Mouse (Mus musculus) ES-CJ7 (cell line): ENCODE measurements around the gene Lrrc8e.
A peak's percentile ranks its signal among the peaks of the same experiment; 100 is the strongest.

Source experiments
- DNase-seq: peaks from one replicate; pipeline ENCODE4 v3.0.0; 2011; ENCODE audit warnings: low read depth, low spot score

The Lrrc8e gene

DNA sequence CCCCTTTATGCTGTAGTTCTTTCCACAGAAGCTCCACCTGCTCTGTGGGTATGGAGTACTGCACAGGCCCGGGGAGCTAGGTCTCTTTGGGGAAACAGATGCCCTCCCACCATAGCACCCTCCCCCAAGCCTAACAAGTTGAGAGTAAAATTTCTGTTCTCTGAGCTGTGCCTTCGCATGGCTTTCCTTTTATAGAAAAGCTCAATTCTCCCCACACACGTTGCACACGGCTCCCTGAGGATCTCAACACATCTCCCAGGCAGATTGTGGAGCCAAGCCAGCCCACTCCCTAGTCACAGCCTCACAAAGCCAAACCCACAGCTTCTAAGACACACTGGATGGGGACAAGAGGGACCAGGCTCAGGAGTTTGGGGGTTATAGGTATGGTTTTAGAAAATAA, 30.3 kb downstream of the Lrrc8e start:
- no peak for DNase-seq

- no peak for DNase-seq
Observed at GRCm38 (mm10) chr8:4257350-4257749, 30.7 kb downstream of the Lrrc8e start.

DNA sequence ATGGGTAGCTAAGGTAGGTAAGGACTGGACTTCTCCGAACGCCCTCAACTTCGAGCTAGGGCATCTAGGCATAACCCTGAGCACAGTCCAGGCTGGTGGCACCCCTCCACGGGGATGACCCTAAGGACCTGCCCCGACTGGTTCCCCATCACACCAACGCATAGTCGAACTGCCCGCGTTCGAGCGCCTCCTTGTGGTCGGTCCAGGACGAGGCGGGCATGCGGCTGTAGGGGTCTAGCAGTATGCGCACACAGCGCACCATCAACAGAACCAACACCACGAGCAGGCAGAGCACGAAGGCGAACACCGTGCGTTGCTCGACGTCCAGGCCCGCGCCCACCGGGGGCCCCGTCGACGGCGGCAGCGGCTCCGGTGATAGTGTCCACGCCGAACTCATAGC, 31.6 kb downstream of the Lrrc8e start:
- peak; percentile 90 for DNase-seq

GRCm38 (mm10) chr8:4258678-4259077, 32.1 kb downstream of the Lrrc8e start:
- DNase-seq, result peak; percentile 87

DNA sequence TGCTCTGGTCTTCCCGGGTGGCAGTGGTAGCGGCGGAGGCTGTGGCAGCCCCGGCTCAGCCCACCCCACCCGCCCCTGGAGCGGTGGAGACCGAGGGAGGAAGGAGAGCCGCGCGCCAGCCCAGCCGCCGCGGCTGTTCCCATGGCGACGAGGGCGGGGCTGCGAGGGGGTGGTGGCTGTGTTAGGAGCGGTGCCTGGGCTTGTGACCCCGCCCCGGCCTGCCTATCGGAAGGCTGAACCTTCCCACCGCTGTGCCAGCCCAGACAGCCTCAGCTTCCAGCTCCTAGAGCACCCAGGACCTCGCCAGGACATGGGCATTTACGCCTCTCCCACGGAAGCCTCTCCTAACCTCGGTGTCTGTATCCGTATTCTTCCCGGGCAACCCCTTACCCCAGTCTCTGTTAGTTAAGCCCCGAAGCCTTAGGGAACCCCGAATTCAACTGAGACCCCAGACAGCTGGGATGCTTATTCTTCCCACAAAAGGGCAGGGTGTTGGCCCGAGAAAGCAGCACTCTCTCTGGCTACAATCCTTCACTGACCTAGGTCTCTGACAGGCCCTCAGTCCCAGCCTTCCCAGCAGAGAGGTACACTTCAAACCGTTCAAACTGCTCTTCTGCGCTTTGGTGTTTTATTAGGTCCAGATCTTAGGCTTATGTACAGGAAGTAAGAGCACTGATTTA, 32.6 kb downstream of the Lrrc8e start, which contains the start of gene Ctxn1:
TSS of gene Ctxn1 (minus strand) at position 150 of the 680 bp plus-strand sequence.
- peak; percentile 94 for DNase-seq

GRCm38 (mm10) chr8:4259805-4260170, 33.2 kb downstream of the Lrrc8e start:
- DNase-seq, result no peak

DNA sequence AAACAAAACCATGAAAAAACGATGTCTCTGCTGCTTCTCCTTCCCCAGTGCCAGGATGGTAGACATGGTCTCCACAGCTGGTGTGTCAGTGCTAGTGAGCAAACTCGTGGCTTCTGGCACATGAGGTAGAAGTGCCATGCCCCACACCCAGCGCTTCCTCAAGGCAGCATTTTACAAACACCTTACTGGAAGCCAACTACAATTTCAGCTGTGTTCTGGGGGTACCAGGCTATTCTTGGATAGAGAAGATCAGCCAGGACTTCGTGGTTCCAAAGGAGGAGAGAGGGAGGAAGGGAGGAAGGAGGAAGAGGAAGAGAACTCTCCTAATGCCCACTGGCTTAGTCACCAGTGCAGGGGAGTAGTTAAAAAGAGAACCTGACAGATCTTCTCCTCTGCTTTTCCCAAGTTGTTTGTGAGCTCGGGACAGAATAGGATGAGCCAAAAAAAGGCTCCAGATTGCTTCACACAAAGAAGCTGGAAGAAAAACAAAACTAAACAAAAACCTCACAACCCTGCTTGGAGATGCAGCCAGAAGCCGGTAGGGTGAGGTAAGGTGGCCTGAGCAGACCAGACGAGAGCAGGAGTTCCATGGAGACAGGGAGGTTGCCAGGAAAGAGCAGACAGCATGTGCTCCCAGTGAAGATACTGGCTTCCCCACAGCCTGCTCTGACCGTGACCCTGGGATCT, 36.6 kb downstream of the Lrrc8e start:
- no peak for DNase-seq

GRCm38 (mm10) chr8:4265160-4265914, 38.7 kb downstream of the Lrrc8e start:
- DNase-seq, result no peak

DNA sequence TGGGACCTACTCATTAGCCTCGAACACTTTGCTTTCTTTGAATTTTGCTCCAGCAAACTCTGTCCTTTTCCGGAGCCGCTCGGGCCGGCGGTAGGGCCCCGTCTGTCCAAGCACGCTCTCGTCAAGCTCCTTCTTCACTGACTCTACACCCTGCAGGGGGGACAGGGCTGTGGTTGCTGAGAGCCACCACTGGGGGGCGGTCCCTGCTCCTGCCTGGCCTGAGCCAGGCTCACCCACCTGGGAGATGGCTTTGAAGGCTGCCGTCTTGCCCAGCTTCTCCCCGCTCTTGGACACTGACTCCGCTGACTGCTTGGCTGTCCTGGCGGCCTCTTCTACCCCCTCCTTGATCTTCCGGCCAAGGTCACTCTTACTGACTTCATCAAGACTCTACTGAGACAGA, 41.0 kb downstream of the Lrrc8e start:
- DNase-seq, result peak; percentile 72

GRCm38 (mm10) chr8:4269609-4270008, 43.0 kb downstream of the Lrrc8e start:
- no peak for DNase-seq

DNA sequence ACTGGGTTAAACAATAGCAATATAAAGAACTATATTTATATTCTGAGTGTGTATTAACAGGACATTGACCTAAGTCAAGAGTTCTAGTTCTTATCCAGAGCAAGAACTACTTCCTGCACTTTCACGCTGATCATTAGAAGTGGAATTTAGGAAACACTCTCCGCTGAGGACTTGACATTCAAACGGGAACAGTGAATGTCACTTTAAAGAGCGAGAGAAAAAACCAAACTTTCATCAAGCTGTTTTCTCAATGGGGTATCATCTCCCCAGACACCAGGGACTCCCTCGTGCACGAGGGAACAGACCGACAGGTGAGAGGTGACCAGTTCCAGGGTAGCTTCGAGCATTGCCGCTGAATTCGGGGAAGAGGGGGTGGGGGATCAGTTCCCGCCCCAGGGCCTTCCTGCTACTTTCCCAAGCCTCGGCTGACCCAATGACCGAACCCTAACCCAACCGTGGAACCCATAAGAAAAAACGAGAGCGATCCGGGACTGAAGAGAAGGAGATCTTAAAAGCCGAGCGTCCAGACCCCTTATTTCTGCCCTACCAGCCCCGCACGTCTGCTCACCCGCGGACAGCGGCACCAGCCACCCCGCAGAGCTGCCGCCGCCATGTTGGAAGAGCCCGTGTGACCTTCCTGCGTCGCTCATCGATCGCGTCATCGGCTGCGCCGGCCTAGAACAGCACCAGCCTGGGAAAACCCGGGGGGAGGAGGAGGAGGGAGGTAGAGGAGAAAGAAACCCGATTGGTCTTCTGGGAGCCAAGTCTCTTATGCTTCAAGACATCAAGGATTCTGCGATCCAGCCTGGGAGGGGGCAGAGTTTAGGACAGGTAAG, 48.9 kb downstream of the Lrrc8e start, which contains the start of gene Timm44:
TSS of gene Timm44 (minus strand) at position 639 of the 836 bp plus-strand sequence.
- DNase-seq, result peak; percentile 97

GRCm38 (mm10) chr8:4276111-4276465, 49.5 kb downstream of the Lrrc8e start:
- DNase-seq, result no peak
